Mouse (Mus musculus) brain, embryonic 14.5 days (tissue): Measurements from ENCODE around the gene H2-Q1.
"Not testable (repeated sequence)": the region's sequence is repeated elsewhere in the genome, so short reads cannot be mapped to it uniquely, and the experiment has no call there.

Experiments
- CTCF ChIP-seq: fragments of 200-500 bp; IDR thresholded peaks from 2 replicates; pipeline ENCODE4 v1.5.1; 2012; ENCODE audit warnings: inconsistent platforms, mild to moderate bottlenecking, moderate library complexity, borderline replicate concordance; ENCODE audit not compliant: insufficient read depth, insufficient read length; ENCODE audit errors: extremely low read depth
- POLR2A ChIP-seq: fragments of 200-500 bp; IDR thresholded peaks from 2 replicates; pipeline ENCODE4 v1.6.1; 2012; ENCODE audit warnings: mild to moderate bottlenecking, inconsistent platforms, borderline replicate concordance; ENCODE audit not compliant: poor library complexity, insufficient read depth, insufficient read length, severe bottlenecking; ENCODE audit errors: extremely low read depth

- TF ChIP-seq CTCF, POLR2A: not testable (repeated sequence)
Measured at GRCm38 (mm10) chr17:35353275-35353674, 33.1 kb downstream of the H2-Q1 start.
